Mouse (Mus musculus) ES-E14 (cell line): Measurements from ENCODE around the gene Wee2.

Source experiments
- CHD2 ChIP-seq: IDR thresholded peaks from 2 replicates; pipeline ENCODE4 v1.6.1; 2014; ENCODE audit warnings: mild to moderate bottlenecking, low read depth, low read length, inconsistent platforms
- HCFC1 ChIP-seq: IDR thresholded peaks from 2 replicates; pipeline ENCODE4 v1.6.1; 2012; ENCODE audit warnings: low read length, inconsistent platforms, borderline replicate concordance; ENCODE audit not compliant: insufficient read depth
- ZC3H11A ChIP-seq: IDR thresholded peaks from 2 replicates; pipeline ENCODE4 v1.6.1; 2012; ENCODE audit warnings: low read depth, mild to moderate bottlenecking, inconsistent platforms, low read length, borderline replicate concordance
- ZNF384 ChIP-seq: IDR thresholded peaks from 2 replicates; pipeline ENCODE4 v1.6.1; 2012; ENCODE audit warnings: low read depth, low read length, inconsistent platforms

DNA sequence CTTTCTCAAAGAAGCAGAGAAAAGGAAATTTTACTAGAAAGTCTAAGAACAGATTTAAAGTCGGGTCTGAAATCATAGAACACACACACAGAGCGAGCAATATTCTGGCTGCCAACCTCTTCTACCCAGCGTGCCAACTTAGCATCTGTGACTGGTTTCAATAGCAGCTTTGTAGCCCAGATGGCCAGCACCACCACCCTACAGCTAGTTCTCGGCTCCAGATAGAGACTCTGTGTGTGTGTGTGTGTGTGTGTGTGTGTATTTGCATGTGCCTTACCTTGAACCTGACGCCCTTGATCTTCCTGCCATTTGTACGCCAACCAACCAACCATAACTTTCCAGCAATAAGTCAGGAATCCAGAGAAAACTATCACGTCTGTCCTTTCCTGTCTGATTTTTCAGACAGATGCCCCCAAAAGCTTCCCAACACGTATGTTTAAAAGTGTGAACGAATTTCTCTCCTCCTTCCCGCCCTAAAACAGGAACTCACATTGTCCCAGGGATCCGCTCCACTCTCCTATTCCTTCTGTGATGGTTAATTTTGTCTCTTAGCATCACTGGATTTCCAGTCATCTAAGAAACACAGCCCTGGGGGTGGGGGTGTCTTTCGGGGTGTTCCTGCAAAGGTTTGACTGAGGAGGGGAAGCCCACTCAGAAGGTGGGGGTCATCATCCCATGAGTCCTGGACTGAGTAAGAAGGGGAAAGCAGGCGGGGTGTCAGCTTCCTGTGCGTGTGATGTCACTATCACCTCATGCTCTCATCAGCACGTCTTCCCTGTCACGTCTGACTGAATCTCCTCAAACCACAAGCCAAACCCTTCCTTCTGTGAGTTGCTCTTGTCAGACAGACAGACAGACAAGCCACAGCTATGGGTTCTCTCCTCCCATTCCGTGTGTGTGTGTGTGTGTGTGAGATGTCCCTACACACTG, 6.3 kb upstream of the Wee2 start:
- TF ChIP-seq ZC3H11A (no peak), HCFC1 (no peak), ZNF384 (no peak), CHD2 (no peak)
